Mouse (Mus musculus) hindbrain, embryonic 15.5 days (tissue): ENCODE results near the gene Hist3h2ba. TPM values are rescaled to one million over a fixed set of nuclear protein-coding genes. Genes with fewer than 3 reads are reported as not detected.

Experiments used
- ATAC-seq: fragments of 200-750 bp; cut with Nextera tagmentation; 2 replicates; pipeline ENCODE4 v1.8.0; 2017; ENCODE audit warnings: low read depth, moderate number of reproducible peaks, moderate TSS enrichment; ENCODE audit not compliant: low FRiP score
- H3K27ac ChIP-seq: fragments of 300-500 bp; sonication (generic); replicated peaks from 2 replicates; pipeline ENCODE4 v1.5.1; 2015; ENCODE audit warnings: mild to moderate bottlenecking, inconsistent platforms
- H3K27me3 ChIP-seq: fragments of 300-500 bp; sonication (generic); 2 replicates; pipeline ENCODE4 v1.6.1; 2015; ENCODE audit warnings: control low read depth, inconsistent platforms
- H3K36me3 ChIP-seq: fragments of 300-500 bp; sonication (generic); 2 replicates; pipeline ENCODE4 v1.6.1; 2015; ENCODE audit warnings: control low read depth, inconsistent platforms
- H3K4me1 ChIP-seq: fragments of 300-500 bp; sonication (generic); replicated peaks from 2 replicates; pipeline ENCODE4 v1.6.1; 2015; ENCODE audit warnings: control low read depth, inconsistent platforms
- H3K4me2 ChIP-seq: fragments of 300-500 bp; sonication (generic); 2 replicates; pipeline ENCODE4 v1.6.1; 2015; ENCODE audit warnings: moderate library complexity, mild to moderate bottlenecking, inconsistent platforms
- H3K4me3 ChIP-seq: fragments of 300-500 bp; sonication (generic); 2 replicates; pipeline ENCODE4 v1.5.1; 2015; ENCODE audit warnings: mild to moderate bottlenecking, inconsistent platforms
- H3K9ac ChIP-seq: fragments of 300-500 bp; sonication (generic); 2 replicates; pipeline ENCODE4 v1.6.1; 2015; ENCODE audit warnings: inconsistent platforms
- H3K9me3 ChIP-seq: fragments of 300-500 bp; sonication (generic); 2 replicates; pipeline ENCODE4 v1.6.1; 2016; ENCODE audit warnings: control low read depth, inconsistent platforms
- WGBS: fragments of 180-500 bp; shearing (Covaris S2); methylation state at CpG from one replicate; pipeline ENCODE4 v1.1.7; 2015; 5-methylcytosine and 5-hydroxymethylcytosine counted together
- polyA plus RNA-seq: library from polyadenylated mRNA; unstranded; fragments of >200 nt; fragmentation: Nextera tagmentation; extraction: Ambion mirVana; gene quantifications from 2 replicates; pipeline ENCODE4 v1.2.1, GENCODE M21; 2015

The Hist3h2ba gene
- polyA plus RNA-seq, 1 experiment from 2014 or later: 230 TPM

GRCm38 (mm10) chr11:58958536-58958935, 9.8 kb downstream of the Hist3h2ba start:
- H3K4me3 ChIP-seq: no peak overlapping the region

GRCm38 (mm10) chr11:58959186-58959825, 10.6 kb downstream of the Hist3h2ba start:
- Histone ChIP-seq H3K9me3 (no peaks in the 10 kb centered on the region), H3K4me1 (peaks cover 39% of the 10 kb centered on the region), H3K9ac (peak overlapping the region; percentile 70; the same call in 1 of the 2 replicates), H3K4me3 (peak overlapping the region; percentile 55), H3K27ac (peak overlapping the region; percentile 87), H3K36me3 (no peaks in the 10 kb centered on the region), H3K27me3 (no peaks in the 10 kb centered on the region), H3K4me2 (peak overlapping the region; percentile 80)
- no peak for ATAC-seq
- WGBS: 33% methylated on average over 15 of the region's 15 CpGs

More at GRCm38 (mm10) chr11:58958536-58958935, 9.8 kb downstream of the Hist3h2ba start:
- Histone ChIP-seq H3K9me3 (no peaks in the 10 kb centered on the region), H3K27me3 (no peaks in the 10 kb centered on the region), H3K27ac (no peak overlapping the region), H3K4me2 (peak overlapping the region; percentile 80), H3K9ac (no peak overlapping the region), H3K4me1 (peaks cover 39% of the 10 kb centered on the region), H3K36me3 (no peaks in the 10 kb centered on the region)
- ATAC-seq: no peak
- WGBS: 87% methylated on average over 6 of the region's 6 CpGs

GRCm38 (mm10) chr11:58959921-58960465, 11.3 kb downstream of the Hist3h2ba start:
- peak overlapping the region; percentile 55 for H3K4me3 ChIP-seq
- H3K4me2 ChIP-seq: peak overlapping the region; percentile 80
- ATAC-seq: peak; percentile 91
- H3K9ac ChIP-seq: peak overlapping the region; percentile 70
- H3K9me3 ChIP-seq: no peaks in the 10 kb centered on the region
- H3K4me1 ChIP-seq: peaks cover 39% of the 10 kb centered on the region
- no peaks in the 10 kb centered on the region for H3K27me3 ChIP-seq
- 4% methylated on average over 40 of the region's 40 CpGs for WGBS
- no peaks in the 10 kb centered on the region for H3K36me3 ChIP-seq
- H3K27ac ChIP-seq: peak overlapping the region; percentile 87

- no peaks in the 10 kb centered on the region for H3K9me3 ChIP-seq
- no peaks in the 10 kb centered on the region for H3K27me3 ChIP-seq
- no peak overlapping the region for H3K27ac ChIP-seq
- no peaks in the 10 kb centered on the region for H3K36me3 ChIP-seq
- H3K4me3 ChIP-seq: no peak overlapping the region
- no peak overlapping the region for H3K4me2 ChIP-seq
- no peak for ATAC-seq
- H3K4me1 ChIP-seq: peaks cover 35% of the 10 kb centered on the region
- WGBS: 63% methylated on average over 50 of the region's 50 CpGs
- no peak overlapping the region for H3K9ac ChIP-seq
These were observed 12.9 kb downstream of the Hist3h2ba start for GRCm38 (mm10) chr11:58961364-58962177.

GRCm38 (mm10) chr11:58963543-58963942, 14.8 kb downstream of the Hist3h2ba start:
- H3K4me1 ChIP-seq: peaks cover 15% of the 10 kb centered on the region
- H3K4me2 ChIP-seq: 0 out of 2 replicates have a peak overlapping the region, but pooled peaks have one; percentile 29
- H3K27me3 ChIP-seq: no peaks in the 10 kb centered on the region
- H3K27ac ChIP-seq: no peak overlapping the region
- H3K9me3 ChIP-seq: no peaks in the 10 kb centered on the region
- no peaks in the 10 kb centered on the region for H3K36me3 ChIP-seq
- no peak overlapping the region for H3K9ac ChIP-seq
- WGBS: 35% methylated on average over 17 of the region's 17 CpGs
- ATAC-seq: no peak
- H3K4me3 ChIP-seq: no peak overlapping the region

- H3K4me3 ChIP-seq: no peak overlapping the region
- H3K27me3 ChIP-seq: no peaks in the 10 kb centered on the region
- no peak overlapping the region for H3K4me2 ChIP-seq
- H3K9me3 ChIP-seq: no peaks in the 10 kb centered on the region
- H3K4me1 ChIP-seq: peaks cover 9% of the 10 kb centered on the region
- no peak overlapping the region for H3K27ac ChIP-seq
- ATAC-seq: no peak
- H3K36me3 ChIP-seq: no peaks in the 10 kb centered on the region
- 86% methylated on average over 7 of the region's 7 CpGs for WGBS
- no peak overlapping the region for H3K9ac ChIP-seq
These were observed 15.5 kb downstream of the Hist3h2ba start for GRCm38 (mm10) chr11:58964216-58964615.

- 41% methylated on average over 12 of the region's 12 CpGs for WGBS
- H3K4me1 ChIP-seq: 0 out of 2 replicates have a peak, but pooled peaks cover 2% of the 10 kb centered on the region
- H3K9me3 ChIP-seq: no peaks in the 10 kb centered on the region
- H3K9ac ChIP-seq: no peak overlapping the region
- no peak overlapping the region for H3K27ac ChIP-seq
- ATAC-seq: no peak
- peaks cover 4% of the 10 kb centered on the region; the same call in 1 of the 2 replicates for H3K36me3 ChIP-seq
- no peaks in the 10 kb centered on the region for H3K27me3 ChIP-seq
- H3K4me3 ChIP-seq: no peak overlapping the region
- H3K4me2 ChIP-seq: no peak overlapping the region
These were observed 16.5 kb downstream of the Hist3h2ba start for GRCm38 (mm10) chr11:58965001-58965760.

- H3K9me3 ChIP-seq: no peaks in the 10 kb centered on the region
- H3K27ac ChIP-seq: no peak overlapping the region
- peaks cover 4% of the 10 kb centered on the region; the same call in 1 of the 2 replicates for H3K36me3 ChIP-seq
- no peak overlapping the region for H3K9ac ChIP-seq
- no peaks in the 10 kb centered on the region for H3K27me3 ChIP-seq
- H3K4me1 ChIP-seq: no peaks in the 10 kb centered on the region
- H3K4me2 ChIP-seq: no peak overlapping the region
- no peak overlapping the region for H3K4me3 ChIP-seq
- 94% methylated on average over 1 of the region's 1 CpGs for WGBS
- ATAC-seq: no peak
These were observed 18.6 kb downstream of the Hist3h2ba start for GRCm38 (mm10) chr11:58967346-58967745.

- H3K4me3 ChIP-seq: no peak overlapping the region
- H3K4me2 ChIP-seq: no peak overlapping the region
- H3K27me3 ChIP-seq: no peaks in the 10 kb centered on the region
- peaks cover 4% of the 10 kb centered on the region; the same call in 1 of the 2 replicates for H3K36me3 ChIP-seq
- no peak overlapping the region for H3K27ac ChIP-seq
- H3K9ac ChIP-seq: no peak overlapping the region
- 86% methylated on average over 7 of the region's 7 CpGs for WGBS
- no peak for ATAC-seq
- no peaks in the 10 kb centered on the region for H3K9me3 ChIP-seq
- H3K4me1 ChIP-seq: no peaks in the 10 kb centered on the region
These were observed 19.8 kb downstream of the Hist3h2ba start for GRCm38 (mm10) chr11:58968551-58968950.

- ATAC-seq: no peak
These were observed 20.3 kb downstream of the Hist3h2ba start for GRCm38 (mm10) chr11:58969027-58969426.

GRCm38 (mm10) chr11:58969659-58970058, 20.9 kb downstream of the Hist3h2ba start:
- H3K27ac ChIP-seq: no peak overlapping the region
- no peaks in the 10 kb centered on the region for H3K27me3 ChIP-seq
- no peak overlapping the region for H3K4me3 ChIP-seq
- no peak overlapping the region for H3K4me2 ChIP-seq
- H3K9me3 ChIP-seq: no peaks in the 10 kb centered on the region
- H3K9ac ChIP-seq: no peak overlapping the region
- ATAC-seq: no peak
- H3K4me1 ChIP-seq: no peaks in the 10 kb centered on the region
- WGBS: 83% methylated on average over 6 of the region's 6 CpGs
- H3K36me3 ChIP-seq: peaks cover 4% of the 10 kb centered on the region; the same call in 1 of the 2 replicates

More at GRCm38 (mm10) chr11:58969027-58969426, 20.3 kb downstream of the Hist3h2ba start:
- no peaks in the 10 kb centered on the region for H3K9me3 ChIP-seq
- H3K27ac ChIP-seq: no peak overlapping the region
- no peak overlapping the region for H3K4me2 ChIP-seq
- no peaks in the 10 kb centered on the region for H3K27me3 ChIP-seq
- H3K9ac ChIP-seq: no peak overlapping the region
- peaks cover 4% of the 10 kb centered on the region; the same call in 1 of the 2 replicates for H3K36me3 ChIP-seq
- H3K4me3 ChIP-seq: no peak overlapping the region
- no peaks in the 10 kb centered on the region for H3K4me1 ChIP-seq
- 88% methylated on average over 8 of the region's 8 CpGs for WGBS
